Mouse (Mus musculus) lung, adult 2 months (tissue): ENCODE results near the gene Lyrm1. TPM values are rescaled to one million over a fixed set of nuclear protein-coding genes. Genes with fewer than 3 reads are reported as not detected.

Source experiments
- DNase-seq: peaks from one replicate; pipeline ENCODE4 v3.0.0; 2022
- H3K4me1 ChIP-seq: fragments of 200-500 bp; 2 replicates; pipeline ENCODE4 v1.6.1; 2011; ENCODE audit warnings: low read length; ENCODE audit not compliant: control insufficient read depth, insufficient read depth
- H3K4me3 ChIP-seq: fragments of 200-500 bp; replicated peaks from 2 replicates; pipeline ENCODE3; 2011; ENCODE audit warnings: low read depth, mild to moderate bottlenecking, control low read depth, low read length; ENCODE audit errors: extremely low read depth
- CTCF ChIP-seq: fragments of 200-500 bp; IDR thresholded peaks from 2 replicates; pipeline ENCODE4 v1.5.1; 2011; ENCODE audit warnings: mild to moderate bottlenecking, low read length, control low read depth; ENCODE audit not compliant: insufficient read depth
- POLR2A ChIP-seq: fragments of 200-500 bp; IDR thresholded peaks from 2 replicates; pipeline ENCODE4 v1.6.1; 2011; ENCODE audit warnings: low read depth, mild to moderate bottlenecking, control low read depth, low read length, borderline replicate concordance; ENCODE audit errors: extremely low read depth
- WGBS: fragments of 180-500 bp; shearing (Covaris S2); methylation state at CpG from one replicate; pipeline ENCODE4 v1.1.7; 2018; 5-methylcytosine and 5-hydroxymethylcytosine counted together
- polyA plus RNA-seq: library from polyadenylated mRNA; depleted of rRNA; stranded (reverse); fragments of >200 nt; gene quantifications from 2 replicates; pipeline ENCODE4 v1.2.3, GENCODE M21; 2012; rRNA removed

Lyrm1 gene
- polyA plus RNA-seq, 1 experiment = 3.0 TPM

GRCm38 (mm10) chr7:119978576-119978975 lies 82.9 kb downstream of the Lyrm1 start:
- Histone ChIP-seq H3K4me3 (no peak overlapping the region), H3K4me1 (no peaks in the 10 kb centered on the region)
- TF ChIP-seq POLR2A (no peak), CTCF (no peak)
- no peak for DNase-seq

- Histone ChIP-seq H3K4me1 (no peaks in the 10 kb centered on the region), H3K4me3 (no peak overlapping the region)
- DNase-seq = no peak
- 81% methylated on average over 3 of the region's 3 CpGs for WGBS
- TF ChIP-seq CTCF (no peak), POLR2A (no peak)
These were observed 84.5 kb downstream of the Lyrm1 start for GRCm38 (mm10) chr7:119980170-119980569.

GRCm38 (mm10) chr7:119985279-119985912 lies 89.7 kb downstream of the Lyrm1 start:
- no peak for DNase-seq
- no peaks in the 10 kb centered on the region for H3K4me1 ChIP-seq
- no peak for TF ChIP-seq CTCF
- TF ChIP-seq POLR2A = no peak

GRCm38 (mm10) chr7:119997066-119997465 lies 101.4 kb downstream of the Lyrm1 start:
- TF ChIP-seq POLR2A = no peak
- no peak for TF ChIP-seq CTCF
- 75% methylated on average over 6 of the region's 6 CpGs for WGBS
- no peak for DNase-seq

More at GRCm38 (mm10) chr7:119985279-119985912, 89.7 kb downstream of the Lyrm1 start:
- H3K4me3 ChIP-seq = no peak overlapping the region
- WGBS = 23% methylated on average over 3 of the region's 3 CpGs

More at GRCm38 (mm10) chr7:119997066-119997465, 101.4 kb downstream of the Lyrm1 start:
- Histone ChIP-seq H3K4me1 (no peaks in the 10 kb centered on the region), H3K4me3 (no peak overlapping the region)

Other genes with a start within 250 kb of the Lyrm1 start
- gene Acsm4, start 205.8 kb upstream of the Lyrm1 start, polyA plus RNA-seq = not detected in 2 replicates
- 9.1 and 10.3 TPM in 2 replicates for gene Thumpd1, start 175.1 kb upstream of the Lyrm1 start, polyA plus RNA-seq
- gene Acsm3, start 134.9 kb upstream of the Lyrm1 start, polyA plus RNA-seq = 0.57 and 2.9 TPM in 2 replicates
- gene Rexo5, start 101.9 kb upstream of the Lyrm1 start, polyA plus RNA-seq = 1.6 and 4.9 TPM in 2 replicates
- 0.76 and 1.2 TPM in 2 replicates for gene Eri2, start 101.8 kb upstream of the Lyrm1 start, polyA plus RNA-seq
- gene Dcun1d3, start 437 bp downstream of the Lyrm1 start, polyA plus RNA-seq = 4.1 and 6.7 TPM in 2 replicates
- gene Dnah3, start 199.4 kb downstream of the Lyrm1 start, polyA plus RNA-seq = 5.4 and 7.6 TPM in 2 replicates
- 47.3 and 57.3 TPM in 2 replicates for gene Tmem159, start 206.5 kb downstream of the Lyrm1 start, polyA plus RNA-seq
- gene Zp2, start 249.4 kb downstream of the Lyrm1 start, polyA plus RNA-seq = 0.05 TPM in 1 of 2 replicates, not detected in the other